ENCODE assay signal across 9 mouse cellular contexts in the genomic region with DNA sequence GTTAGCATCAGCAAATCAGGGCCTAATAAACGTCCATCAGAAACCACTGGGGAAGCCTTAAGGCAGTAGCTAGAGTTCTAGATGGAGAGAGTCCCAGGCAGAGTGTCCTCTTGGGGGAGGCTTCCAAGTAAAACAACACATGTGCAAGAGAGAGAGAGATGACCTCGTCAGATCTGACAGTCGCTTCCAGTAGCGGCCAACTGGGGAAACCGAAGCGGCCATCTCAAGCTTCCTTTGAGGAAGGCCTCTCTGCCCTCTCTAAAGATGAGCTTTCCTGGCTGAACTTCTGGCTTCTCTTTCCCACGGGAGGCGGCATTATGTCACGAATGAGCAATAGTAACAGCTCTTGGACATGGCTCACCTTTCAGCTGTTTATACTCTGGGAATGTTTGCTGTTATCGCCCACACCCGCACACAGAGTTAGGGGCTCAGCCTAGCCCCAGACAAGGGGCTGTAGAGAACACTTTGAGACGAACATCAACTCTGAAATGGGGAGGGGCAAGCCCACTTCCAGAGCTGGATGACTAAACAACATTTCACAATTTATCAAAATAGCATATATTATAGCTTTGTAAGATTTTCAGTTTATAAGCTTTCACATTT.
DNase-seq lines count a peak whose midpoint lies in the region.
"Had no signal": no experiment of that assay in that cellular context is flagged by ENCODE, and none has a peak within 500 bp of the region (broad histone marks: within the 10 kb centered on the region; RNA-seq: fewer than 3 reads in every experiment).

No protein-coding gene starts in this region.

- peak; percentile 3 for DNase-seq in embryo, embryonic 11 days
- DNase-seq in embryo, embryonic 9.5 days (ENCODE audit: extremely low spot score): no peak
- peak; percentile 17 for DNase-seq in urinary bladder, postnatal 14 days (ENCODE audit: low spot score)
- no peak for DNase-seq in urinary bladder, adult 2 months (ENCODE audit: low spot score)
- peak; percentile 6 for DNase-seq in kidney, adult 18-20 months
- peak; percentile 77 for DNase-seq in skeletal muscle tissue, adult 2 months (ENCODE audit: low read depth, low spot score)
- DNase-seq in urinary bladder, postnatal 4 days (ENCODE audit: low spot score in 2 of 2): no peak
- no peak for DNase-seq in lung, postnatal 25 days (ENCODE audit: low spot score)
- DNase-seq: thymus, postnatal 4 days had no signal

Comparison
In these comparisons a context has a peak if more than half of its experiments do, and no peak if none do; other contexts are left out.
1. DNase-seq: peak in embryo, embryonic 11 days (single experiment), urinary bladder, postnatal 14 days (single experiment), kidney, adult 18-20 months (single experiment) and skeletal muscle tissue, adult 2 months (single experiment); none in embryo, embryonic 9.5 days (single experiment), urinary bladder, adult 2 months (single experiment), urinary bladder, postnatal 4 days (0 of 2) and lung, postnatal 25 days (single experiment).